8 mouse cellular contexts compared by ENCODE assay signal in the genomic region with DNA sequence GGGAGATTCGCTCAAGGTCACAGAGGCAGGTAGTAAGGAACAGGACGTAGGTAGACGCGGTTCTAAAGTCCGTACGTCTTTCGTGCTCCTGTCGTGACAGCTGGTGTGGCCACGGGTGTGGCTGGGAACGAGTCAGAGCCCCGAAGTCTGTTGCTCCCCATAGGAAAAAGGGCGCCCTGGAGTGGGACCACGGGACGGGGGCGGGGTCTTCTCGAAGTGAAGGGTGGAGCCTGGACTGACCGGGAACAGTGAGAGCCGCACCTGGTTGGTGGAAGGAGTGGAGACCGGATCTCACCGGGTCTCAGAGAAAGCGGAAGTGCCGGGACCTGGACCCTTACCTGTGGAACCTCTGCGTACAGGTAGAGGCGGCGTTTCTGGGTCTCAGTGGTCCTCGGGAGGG. TPM values are rescaled to one million over a fixed set of nuclear protein-coding genes. Genes with fewer than 3 reads are reported as not detected.
DNase-seq lines count a peak whose midpoint lies in the region; ATAC-seq and TF ChIP-seq lines count a peak whose summit lies in the region.

No protein-coding gene starts in this region.

- no peak for DNase-seq in cerebellum, postnatal 4 days (ENCODE audit: low spot score in 2 of 2)
- peak; percentile 41 to 51 for DNase-seq in cerebellum, adult 2 months
- peak; percentile 89 for DNase-seq in kidney, postnatal 14 days
- DNase-seq in thymus, postnatal 14 days, result peak; percentile 34
- DNase-seq in layer of hippocampus, adult 9-11 months, result no peak

- H3K27ac ChIP-seq in cerebellum, adult 2 months (ENCODE audit: insufficient read depth, low read length), result no peak overlapping the region
- no peak overlapping the region for H3K27ac ChIP-seq in heart, embryonic 14.5 days (replicated peaks in 1 of 2; ENCODE audit: control insufficient read depth in 1 of 2, insufficient read depth in 1 of 2, low read depth in 2 of 2, low read length in 2 of 2)

- H3K9me3 ChIP-seq in heart, embryonic 14.5 days (ENCODE audit: control insufficient read depth, low read length), result no peaks in the 10 kb centered on the region

- H3K4me2 ChIP-seq in heart, embryonic 14.5 days (ENCODE audit: low read length), result peak overlapping the region; percentile 99

- TF ChIP-seq CTCF in cerebellum, adult 2 months (IDR thresholded peaks at IDR 0.05; ENCODE audit: borderline replicate concordance, insufficient read depth, low read depth, low read length), result no peak

- H3K4me1 ChIP-seq in cerebellum, adult 2 months (ENCODE audit: control insufficient read depth, insufficient read depth, low read length), result no peaks in the 10 kb centered on the region; the same call in 1 of the 2 replicates
- H3K4me1 ChIP-seq in heart, embryonic 14.5 days (ENCODE audit: control insufficient read depth in 2 of 2, insufficient read depth in 2 of 2, low read length in 2 of 2), result peaks cover 0 to 6% of the 10 kb centered on the region in 2 experiments; a peak in 2 of 4 replicates

- peak overlapping the region; percentile 72 for H3K9ac ChIP-seq in heart, embryonic 14.5 days (ENCODE audit: low read length)

- no peaks in the 10 kb centered on the region for H3K36me3 ChIP-seq in heart, embryonic 14.5 days (ENCODE audit: control insufficient read depth, insufficient read depth, low read length)

- no peaks in the 10 kb centered on the region for H3K27me3 ChIP-seq in cerebellum, adult 2 months (ENCODE audit: control insufficient read depth, insufficient read depth, low read length)
- H3K27me3 ChIP-seq in heart, embryonic 14.5 days (ENCODE audit: control insufficient read depth, insufficient read depth, low read length), result no peaks in the 10 kb centered on the region; the same call in 1 of the 2 replicates

- H3K4me3 ChIP-seq in cerebellum, adult 2 months (replicated peaks; ENCODE audit: insufficient read depth, low read depth, low read length), result peak overlapping the region; percentile 59
- H3K4me3 ChIP-seq in heart, embryonic 14.5 days (ENCODE audit: control insufficient read depth in 1 of 2, insufficient read depth in 1 of 2, low read depth in 1 of 2, low read length in 2 of 2), result peak overlapping the region; percentile 50 to 51

- under 1% methylated on average over 26 of the region's 26 CpGs for WGBS in cerebellum, adult 2 months
- 1% methylated on average over 26 of the region's 26 CpGs for WGBS in heart, embryonic 14.5 days

- no peak for TF ChIP-seq POLR2A in cerebellum, adult 2 months (IDR thresholded peaks at IDR 0.05; ENCODE audit: borderline replicate concordance, insufficient read depth, low read length)

- peak; percentile 42; the same call in 1 of the 2 replicates for ATAC-seq in cerebellum, adult (ENCODE audit: insufficient number of reproducible peaks, low FRiP score, low TSS enrichment)
- ATAC-seq in heart, embryonic 14.5 days (ENCODE audit: insufficient number of reproducible peaks, insufficient read depth, low FRiP score, low read depth), result peak; percentile 66
- peak; percentile 30 for ATAC-seq in megakaryocyte, adult 5-6 weeks (ENCODE audit: poor library complexity, severe bottlenecking)

RNA-seq across cellular contexts. Expression of a gene that starts 7.4 kb away (rescaled TPM):
- 2.3 and 2.4 TPM in 2 replicates for polyA plus RNA-seq in cerebellum, adult 2 months (2012; rRNA removed)
- polyA plus RNA-seq in heart, embryonic 14.5 days (2014; fragmentation: Nextera tagmentation; extraction: Ambion mirVana), result 0.78 and 0.82 TPM in 2 replicates
- total RNA-seq in megakaryocyte, adult 5-6 weeks (2015), result not detected in 2 replicates
- not detected in 2 replicates for total RNA-seq in megakaryocyte, adult 5-6 weeks (2017)

RNA-seq across cellular contexts. Expression of a gene that starts 15.1 kb away (rescaled TPM):
- 26.2 and 27.7 TPM in 2 replicates for polyA plus RNA-seq in cerebellum, adult 2 months (2012; rRNA removed)
- polyA plus RNA-seq in heart, embryonic 14.5 days (2014; fragmentation: Nextera tagmentation; extraction: Ambion mirVana), result 6.7 and 6.8 TPM in 2 replicates
- total RNA-seq in megakaryocyte, adult 5-6 weeks (2015), result 2.9 and 6.2 TPM in 2 replicates
- 2.8 and 3.9 TPM in 2 replicates for total RNA-seq in megakaryocyte, adult 5-6 weeks (2017)

RNA-seq across cellular contexts. Expression of a gene that starts 24.3 kb away (rescaled TPM):
- polyA plus RNA-seq in cerebellum, adult 2 months (2012; rRNA removed), result 6.4 and 7.6 TPM in 2 replicates
- 0.75 and 1.2 TPM in 2 replicates for polyA plus RNA-seq in heart, embryonic 14.5 days (2014; fragmentation: Nextera tagmentation; extraction: Ambion mirVana)
- not detected in 2 replicates for total RNA-seq in megakaryocyte, adult 5-6 weeks (2015)
- not detected in 2 replicates for total RNA-seq in megakaryocyte, adult 5-6 weeks (2017)

Comparison
In these comparisons a context has a peak if more than half of its experiments do, and no peak if none do; other contexts are left out.
1. DNase-seq: peak in cerebellum, adult 2 months (2 of 2), kidney, postnatal 14 days (single experiment) and thymus, postnatal 14 days (single experiment); none in cerebellum, postnatal 4 days (0 of 2) and layer of hippocampus, adult 9-11 months (single experiment).
2. Peak in every context shown above with its lines, with median percentiles within 50 percentile points of each other: ATAC-seq.